Mouse (Mus musculus): Measurements from ENCODE around the gene Per2. TPM values are rescaled to one million over a fixed set of nuclear protein-coding genes. Genes with fewer than 3 reads are reported as not detected.

The Per2 gene
- polyA plus RNA-seq, 1 experiment, result 4.1 TPM

GRCm38 (mm10) chr1:91442350-91442990 lies 16.7 kb downstream of the Per2 start:
- H3K27me3 ChIP-seq (ENCODE audit: control insufficient read depth, insufficient read depth, low read length), result no peaks in the 10 kb centered on the region
- WGBS, result 46% methylated on average over 7 of the region's 7 CpGs
- H3K36me3 ChIP-seq (ENCODE audit: control insufficient read depth, insufficient read depth, low read length), result peaks cover 55% of the 10 kb centered on the region
- TF ChIP-seq POLR2A (IDR thresholded peaks at IDR 0.05; ENCODE audit: low read depth, low read length), result peak; percentile 59; the same call in 1 of the 2 replicates
- no peak for TF ChIP-seq CTCF (IDR thresholded peaks at IDR 0.05; ENCODE audit: extremely low read depth, insufficient read length, insufficient replicate concordance, low read depth, low read length)
- H3K4me3 ChIP-seq (ENCODE audit: low read depth, low read length), result peak overlapping the region; percentile 53
- H3K27ac ChIP-seq (ENCODE audit: insufficient read depth, low read depth, low read length), result peak overlapping the region; percentile 93
- peaks cover 35% of the 10 kb centered on the region; the same call in 1 of the 2 replicates for H3K4me1 ChIP-seq (ENCODE audit: control insufficient read depth, insufficient read depth, insufficient read length, low read length)

DNA sequence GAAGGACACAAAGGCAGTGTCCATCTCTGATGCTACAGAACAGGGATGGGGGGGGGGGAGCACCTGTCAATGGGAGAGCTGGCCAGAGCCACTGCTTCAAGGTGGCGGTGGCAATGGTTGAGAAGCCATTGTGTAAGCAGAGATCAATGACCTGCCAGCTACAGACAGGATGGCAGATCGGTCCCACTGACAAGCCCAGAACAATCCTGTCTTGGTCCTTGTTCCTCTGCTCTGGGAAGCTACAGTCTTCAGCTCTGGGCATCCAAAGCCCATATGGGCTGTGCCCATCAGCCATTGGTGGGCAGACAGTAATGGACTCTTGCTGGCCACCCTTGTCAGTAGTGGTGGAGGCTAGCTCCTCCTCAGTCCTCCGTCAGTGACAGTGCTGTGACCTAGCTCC lies 17.3 kb downstream of the Per2 start:
- TF ChIP-seq CTCF (IDR thresholded peaks at IDR 0.05; ENCODE audit: extremely low read depth, insufficient read length, insufficient replicate concordance, low read depth, low read length) (no peak), POLR2A (IDR thresholded peaks at IDR 0.05; ENCODE audit: low read depth, low read length) (no peak)
- 91% methylated on average over 3 of the region's 3 CpGs for WGBS
- Histone ChIP-seq H3K27me3 (ENCODE audit: control insufficient read depth, insufficient read depth, low read length) (no peaks in the 10 kb centered on the region), H3K27ac (ENCODE audit: insufficient read depth, low read depth, low read length) (peak overlapping the region; percentile 3; the same call in 1 of the 2 replicates), H3K36me3 (ENCODE audit: control insufficient read depth, insufficient read depth, low read length) (peaks cover 51% of the 10 kb centered on the region), H3K4me1 (ENCODE audit: control insufficient read depth, insufficient read depth, insufficient read length, low read length) (peaks cover 35% of the 10 kb centered on the region; the same call in 1 of the 2 replicates), H3K4me3 (ENCODE audit: low read depth, low read length) (no peak overlapping the region)

- Histone ChIP-seq H3K27ac (ENCODE audit: insufficient read depth, low read depth, low read length) (0 out of 2 replicates have a peak overlapping the region, but pooled peaks have one; percentile 40), H3K27me3 (ENCODE audit: control insufficient read depth, insufficient read depth, low read length) (no peaks in the 10 kb centered on the region), H3K4me3 (ENCODE audit: low read depth, low read length) (no peak overlapping the region), H3K4me1 (ENCODE audit: control insufficient read depth, insufficient read depth, insufficient read length, low read length) (peaks cover 28% of the 10 kb centered on the region), H3K36me3 (ENCODE audit: control insufficient read depth, insufficient read depth, low read length) (peaks cover 54% of the 10 kb centered on the region)
- TF ChIP-seq CTCF (IDR thresholded peaks at IDR 0.05; ENCODE audit: extremely low read depth, insufficient read length, insufficient replicate concordance, low read depth, low read length), result no peak
- TF ChIP-seq POLR2A (IDR thresholded peaks at IDR 0.05; ENCODE audit: low read depth, low read length), result no peak
- 79% methylated on average over 8 of the region's 8 CpGs for WGBS
These were observed 19.3 kb downstream of the Per2 start for GRCm38 (mm10) chr1:91439776-91440175.

DNA sequence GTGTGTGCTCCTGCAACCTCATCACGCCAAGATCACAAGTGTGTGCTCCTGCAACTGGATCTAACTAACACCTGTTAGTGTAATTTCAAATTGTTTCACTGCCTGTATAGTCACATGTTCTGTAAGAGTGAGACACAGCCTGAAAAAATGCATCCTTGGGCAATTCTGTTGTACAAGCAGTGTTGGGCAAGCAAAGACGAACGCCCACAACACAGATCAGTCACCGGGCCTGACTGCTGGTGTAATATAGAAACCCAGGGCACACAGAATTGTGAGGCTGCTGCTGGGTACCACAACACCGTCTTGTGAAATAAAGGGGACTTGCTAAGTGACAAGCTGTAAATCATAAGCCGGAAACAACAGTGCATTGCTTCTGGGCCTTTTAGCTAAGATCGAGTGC lies 21.6 kb downstream of the Per2 start:
- WGBS, result 85% methylated on average over 7 of the region's 7 CpGs
- peak overlapping the region; percentile 87; the same call in 1 of the 2 replicates for H3K27ac ChIP-seq (ENCODE audit: insufficient read depth, low read depth, low read length)

GRCm38 (mm10) chr1:91437083-91437400 lies 22.1 kb downstream of the Per2 start:
- H3K27ac ChIP-seq (ENCODE audit: insufficient read depth, low read depth, low read length), result peak overlapping the region; percentile 87
- no peaks in the 10 kb centered on the region for H3K27me3 ChIP-seq (ENCODE audit: control insufficient read depth, insufficient read depth, low read length)
- H3K36me3 ChIP-seq (ENCODE audit: control insufficient read depth, insufficient read depth, low read length), result peaks cover 58% of the 10 kb centered on the region
- H3K4me3 ChIP-seq (ENCODE audit: low read depth, low read length), result no peak overlapping the region
- TF ChIP-seq POLR2A (IDR thresholded peaks at IDR 0.05; ENCODE audit: low read depth, low read length) (no peak), CTCF (IDR thresholded peaks at IDR 0.05; ENCODE audit: extremely low read depth, insufficient read length, insufficient replicate concordance, low read depth, low read length) (no peak)
- peaks cover 14% of the 10 kb centered on the region for H3K4me1 ChIP-seq (ENCODE audit: control insufficient read depth, insufficient read depth, insufficient read length, low read length)
- WGBS, result 81% methylated on average over 3 of the region's 3 CpGs

More for the DNA sequence above, 21.6 kb downstream of the Per2 start:
- peaks cover 18% of the 10 kb centered on the region for H3K4me1 ChIP-seq (ENCODE audit: control insufficient read depth, insufficient read depth, insufficient read length, low read length)
- H3K27me3 ChIP-seq (ENCODE audit: control insufficient read depth, insufficient read depth, low read length), result no peaks in the 10 kb centered on the region
- TF ChIP-seq POLR2A (IDR thresholded peaks at IDR 0.05; ENCODE audit: low read depth, low read length) (no peak), CTCF (IDR thresholded peaks at IDR 0.05; ENCODE audit: extremely low read depth, insufficient read length, insufficient replicate concordance, low read depth, low read length) (no peak)
- H3K4me3 ChIP-seq (ENCODE audit: low read depth, low read length), result no peak overlapping the region
- H3K36me3 ChIP-seq (ENCODE audit: control insufficient read depth, insufficient read depth, low read length), result peaks cover 54% of the 10 kb centered on the region

DNA sequence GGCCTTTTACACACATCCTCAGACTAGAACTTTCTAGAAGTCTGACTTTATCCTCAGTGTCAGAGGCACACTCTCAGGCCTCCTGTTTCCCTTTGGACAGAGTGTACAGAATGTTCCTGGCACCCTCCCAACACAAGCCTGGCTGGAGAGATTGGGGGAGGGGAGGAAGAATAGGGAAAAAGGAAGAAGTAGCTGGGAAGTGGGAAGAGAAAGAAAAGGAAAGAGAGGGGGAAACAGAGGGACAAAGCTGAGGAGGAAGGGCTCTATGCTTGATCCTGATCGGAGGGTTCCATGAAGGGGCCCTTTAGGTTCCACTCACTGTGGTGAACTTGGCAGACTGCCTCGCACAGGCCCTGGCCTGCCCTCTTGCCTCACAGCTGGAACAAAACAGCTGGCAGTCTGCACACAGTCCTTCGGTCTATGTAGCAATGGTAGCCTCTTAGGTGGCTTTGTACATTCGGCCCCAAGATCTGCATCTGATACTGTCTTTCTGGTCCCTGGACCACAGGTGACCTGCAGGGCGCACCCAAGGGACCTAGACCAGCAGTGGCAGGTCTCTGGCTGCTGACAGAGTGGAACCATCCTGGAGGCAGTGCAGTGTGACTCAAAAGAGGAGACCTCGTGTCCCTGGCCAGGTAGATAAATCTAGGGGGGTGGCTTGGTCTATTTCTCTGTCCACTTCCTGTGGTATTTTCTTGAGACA lies 22.6 kb downstream of the Per2 start:
- Histone ChIP-seq H3K4me1 (ENCODE audit: control insufficient read depth, insufficient read depth, insufficient read length, low read length) (peaks cover 14% of the 10 kb centered on the region), H3K4me3 (ENCODE audit: low read depth, low read length) (no peak overlapping the region), H3K27ac (ENCODE audit: insufficient read depth, low read depth, low read length) (peak overlapping the region; percentile 87), H3K36me3 (ENCODE audit: control insufficient read depth, insufficient read depth, low read length) (peaks cover 58% of the 10 kb centered on the region), H3K27me3 (ENCODE audit: control insufficient read depth, insufficient read depth, low read length) (no peaks in the 10 kb centered on the region)
- no peak; the same call in 1 of the 2 replicates for TF ChIP-seq POLR2A (IDR thresholded peaks at IDR 0.05; ENCODE audit: low read depth, low read length)
- no peak for TF ChIP-seq CTCF (IDR thresholded peaks at IDR 0.05; ENCODE audit: extremely low read depth, insufficient read length, insufficient replicate concordance, low read depth, low read length)
- 15% methylated on average over 6 of the region's 6 CpGs for WGBS

DNA sequence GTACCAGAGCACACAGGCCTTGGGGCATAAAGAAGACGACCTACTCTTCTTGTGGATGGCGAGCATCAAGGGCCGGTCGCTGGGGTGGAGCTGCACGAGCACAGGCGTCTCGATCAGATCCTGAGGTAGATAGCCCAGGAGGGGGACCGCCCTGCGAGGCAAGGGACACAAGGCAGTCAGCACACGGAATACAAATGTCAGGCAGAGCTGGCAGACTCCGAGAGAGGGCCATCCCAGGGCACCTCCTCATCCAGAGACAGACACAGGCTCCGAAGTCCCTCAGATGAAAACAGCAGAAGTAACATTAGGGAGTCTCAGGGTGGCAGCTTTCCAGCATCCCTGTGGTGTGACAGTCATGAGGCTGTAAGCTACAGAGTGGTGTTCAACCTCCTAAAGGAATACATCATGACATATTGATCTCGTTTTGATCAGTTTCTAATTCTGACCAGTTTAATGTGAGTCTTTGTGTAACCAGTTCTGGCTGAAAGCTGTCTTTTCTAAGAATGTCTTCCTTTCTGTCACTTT lies 23.5 kb downstream of the Per2 start:
- TF ChIP-seq CTCF (IDR thresholded peaks at IDR 0.05; ENCODE audit: extremely low read depth, insufficient read length, insufficient replicate concordance, low read depth, low read length) (no peak), POLR2A (IDR thresholded peaks at IDR 0.05; ENCODE audit: low read depth, low read length) (no peak)
- Histone ChIP-seq H3K27me3 (ENCODE audit: control insufficient read depth, insufficient read depth, low read length) (no peaks in the 10 kb centered on the region), H3K4me3 (ENCODE audit: low read depth, low read length) (no peak overlapping the region), H3K4me1 (ENCODE audit: control insufficient read depth, insufficient read depth, insufficient read length, low read length) (peaks cover 14% of the 10 kb centered on the region), H3K36me3 (ENCODE audit: control insufficient read depth, insufficient read depth, low read length) (peaks cover 58% of the 10 kb centered on the region), H3K27ac (ENCODE audit: insufficient read depth, low read depth, low read length) (peak overlapping the region; percentile 87)
- whole genome bisulfite sequencing, result 87% methylated on average over 13 of the region's 13 CpGs

All from small intestine, adult 2 months (tissue).